Mouse (Mus musculus) neural tube, embryonic 14.5 days (tissue): ENCODE data around the gene Sumf1. TPM values are rescaled to one million over a fixed set of nuclear protein-coding genes. Genes with fewer than 3 reads are reported as not detected.
A peak's percentile ranks its signal among the peaks of the same experiment; 100 is the strongest.

Source experiments
- ATAC-seq: fragments of 200-750 bp; cut with Nextera tagmentation; 2 replicates; pipeline ENCODE4 v1.8.0; 2017; ENCODE audit warnings: low read depth, mild to moderate bottlenecking, moderate TSS enrichment, moderate library complexity
- H3K27ac ChIP-seq: fragments of 300-500 bp; sonication (generic); 2 replicates; pipeline ENCODE4 v1.5.1; 2014; ENCODE audit warnings: low read depth, mild to moderate bottlenecking, control low read depth, low read length, moderate library complexity, mixed read lengths
- H3K27me3 ChIP-seq: fragments of 300-500 bp; sonication (generic); 2 replicates; pipeline ENCODE4 v1.6.1; 2014; ENCODE audit warnings: low read length; ENCODE audit not compliant: control insufficient read depth, insufficient read depth
- H3K36me3 ChIP-seq: fragments of 300-500 bp; sonication (generic); 2 replicates; pipeline ENCODE4 v1.6.1; 2014; ENCODE audit warnings: low read length, mixed read lengths; ENCODE audit not compliant: control insufficient read depth, insufficient read depth
- H3K4me1 ChIP-seq: fragments of 300-500 bp; sonication (generic); 2 replicates; pipeline ENCODE4 v1.6.1; 2014; ENCODE audit warnings: low read length; ENCODE audit not compliant: control insufficient read depth, insufficient read depth
- H3K4me2 ChIP-seq: fragments of 300-500 bp; sonication (generic); 2 replicates; pipeline ENCODE4 v1.6.1; 2014; ENCODE audit warnings: mild to moderate bottlenecking, low read depth, low read length, control low read depth
- H3K4me3 ChIP-seq: fragments of 300-500 bp; sonication (generic); 2 replicates; pipeline ENCODE4 v1.5.1; 2014; ENCODE audit warnings: low read depth, low read length, control low read depth, mixed read lengths
- H3K9ac ChIP-seq: fragments of 300-500 bp; sonication (generic); replicated peaks from 2 replicates; pipeline ENCODE4 v1.6.1; 2014; ENCODE audit warnings: low read depth, mild to moderate bottlenecking, control low read depth, low read length, mixed read lengths
- H3K9me3 ChIP-seq: fragments of 300-500 bp; sonication (generic); 2 replicates; pipeline ENCODE4 v1.6.1; 2016; ENCODE audit warnings: low read length; ENCODE audit not compliant: control insufficient read depth
- WGBS: fragments of 180-500 bp; shearing (Covaris S2); extraction: QIAGEN DNeasy Blood & Tissue Kit; methylation state at CpG from one replicate; pipeline ENCODE4 v1.1.7; 2014; 5-methylcytosine and 5-hydroxymethylcytosine counted together
- polyA plus RNA-seq: library from polyadenylated mRNA; unstranded; fragments of >200 nt; fragmentation: Nextera tagmentation; extraction: Ambion mirVana; gene quantifications from 2 replicates; pipeline ENCODE4 v1.2.1, GENCODE M21; 2014

Gene Sumf1
- polyA plus RNA-seq, 1 experiment from 2014 or later = 9.3 TPM

GRCm38 (mm10) chr6:108125474-108125873, 59.9 kb downstream of the Sumf1 start:
- no peak for ATAC-seq
- Histone ChIP-seq H3K27me3 (no peaks in the 10 kb centered on the region), H3K36me3 (no peaks in the 10 kb centered on the region), H3K9ac (no peak overlapping the region), H3K4me2 (no peak overlapping the region), H3K4me3 (no peak overlapping the region), H3K4me1 (no peaks in the 10 kb centered on the region), H3K27ac (no peak overlapping the region), H3K9me3 (no peaks in the 10 kb centered on the region)
- 69% methylated on average over 1 of the region's 1 CpGs for WGBS

- Histone ChIP-seq H3K9ac (no peak overlapping the region), H3K4me1 (no peaks in the 10 kb centered on the region), H3K9me3 (no peaks in the 10 kb centered on the region), H3K27me3 (no peaks in the 10 kb centered on the region), H3K27ac (no peak overlapping the region), H3K4me2 (no peak overlapping the region), H3K4me3 (no peak overlapping the region), H3K36me3 (no peaks in the 10 kb centered on the region)
- ATAC-seq = no peak
- 96% methylated on average over 6 of the region's 6 CpGs for WGBS
These were observed 67.5 kb downstream of the Sumf1 start for GRCm38 (mm10) chr6:108117881-108118280.

- Histone ChIP-seq H3K9me3 (no peaks in the 10 kb centered on the region), H3K4me2 (no peak overlapping the region), H3K4me3 (no peak overlapping the region), H3K4me1 (no peaks in the 10 kb centered on the region), H3K27me3 (no peaks in the 10 kb centered on the region), H3K9ac (no peak overlapping the region), H3K27ac (no peak overlapping the region), H3K36me3 (no peaks in the 10 kb centered on the region)
- no peak for ATAC-seq
- 100% methylated on average over 1 of the region's 1 CpGs for whole genome bisulfite sequencing
These were observed 70.4 kb downstream of the Sumf1 start for GRCm38 (mm10) chr6:108114971-108115370.

GRCm38 (mm10) chr6:108111693-108112092, 73.7 kb downstream of the Sumf1 start:
- H3K4me1 ChIP-seq = no peaks in the 10 kb centered on the region
- H3K9ac ChIP-seq = no peak overlapping the region
- H3K4me2 ChIP-seq = no peak overlapping the region
- H3K36me3 ChIP-seq = no peaks in the 10 kb centered on the region
- no peak overlapping the region for H3K4me3 ChIP-seq
- no peak for ATAC-seq
- H3K27me3 ChIP-seq = no peaks in the 10 kb centered on the region
- H3K9me3 ChIP-seq = no peaks in the 10 kb centered on the region
- H3K27ac ChIP-seq = no peak overlapping the region

- Histone ChIP-seq H3K27me3 (no peaks in the 10 kb centered on the region), H3K9ac (no peak overlapping the region), H3K4me2 (no peak overlapping the region), H3K9me3 (no peaks in the 10 kb centered on the region), H3K4me1 (no peaks in the 10 kb centered on the region), H3K4me3 (no peak overlapping the region), H3K27ac (no peak overlapping the region), H3K36me3 (no peaks in the 10 kb centered on the region)
- no peak for ATAC-seq
- WGBS = 83% methylated on average over 4 of the region's 4 CpGs
These were observed 75.0 kb downstream of the Sumf1 start for GRCm38 (mm10) chr6:108110336-108110735.

DNA sequence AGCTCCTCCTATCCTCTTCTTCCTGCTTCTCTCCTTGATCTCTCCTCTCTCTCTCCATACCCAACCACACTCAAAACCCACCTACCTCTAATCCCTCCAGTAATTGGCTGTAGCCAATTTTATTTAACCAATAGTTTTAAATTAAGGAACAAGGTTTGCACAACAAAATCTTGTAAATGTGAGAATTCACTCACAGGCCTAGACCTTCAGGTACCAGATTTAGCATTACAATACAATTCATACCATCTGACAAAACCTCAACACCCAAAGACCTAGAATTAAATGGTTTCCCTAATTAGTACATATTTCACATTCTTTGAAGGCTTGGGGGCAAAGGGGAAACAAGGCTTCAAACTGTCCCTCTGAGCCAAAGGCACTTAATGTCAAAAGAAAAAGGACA, 78.0 kb downstream of the Sumf1 start:
- H3K27me3 ChIP-seq = no peaks in the 10 kb centered on the region
- H3K36me3 ChIP-seq = no peaks in the 10 kb centered on the region
- ATAC-seq = no peak
- no peak overlapping the region for H3K9ac ChIP-seq
- no peaks in the 10 kb centered on the region for H3K9me3 ChIP-seq
- no peak overlapping the region for H3K4me2 ChIP-seq
- H3K4me3 ChIP-seq = no peak overlapping the region
- no peak overlapping the region for H3K27ac ChIP-seq
- H3K4me1 ChIP-seq = 0 out of 2 replicates have a peak, but pooled peaks cover 2% of the 10 kb centered on the region

- Histone ChIP-seq H3K9ac (no peak overlapping the region), H3K4me3 (no peak overlapping the region), H3K4me2 (no peak overlapping the region), H3K4me1 (0 out of 2 replicates have a peak, but pooled peaks cover 2% of the 10 kb centered on the region), H3K27ac (no peak overlapping the region), H3K27me3 (no peaks in the 10 kb centered on the region), H3K36me3 (no peaks in the 10 kb centered on the region), H3K9me3 (no peaks in the 10 kb centered on the region)
- ATAC-seq = no peak
- 87% methylated on average over 10 of the region's 10 CpGs for WGBS
These were observed 83.2 kb downstream of the Sumf1 start for GRCm38 (mm10) chr6:108101936-108102830.

- Histone ChIP-seq H3K4me3 (no peak overlapping the region), H3K27ac (no peak overlapping the region), H3K36me3 (no peaks in the 10 kb centered on the region), H3K4me1 (0 out of 2 replicates have a peak, but pooled peaks cover 2% of the 10 kb centered on the region), H3K4me2 (peak overlapping the region; percentile 19; the same call in 1 of the 2 replicates), H3K27me3 (no peaks in the 10 kb centered on the region), H3K9me3 (no peaks in the 10 kb centered on the region), H3K9ac (no peak overlapping the region)
- ATAC-seq = no peak; the same call in 1 of the 2 replicates
- WGBS = 44% methylated on average over 3 of the region's 3 CpGs
These were observed 86.5 kb downstream of the Sumf1 start for GRCm38 (mm10) chr6:108098846-108099217.

DNA sequence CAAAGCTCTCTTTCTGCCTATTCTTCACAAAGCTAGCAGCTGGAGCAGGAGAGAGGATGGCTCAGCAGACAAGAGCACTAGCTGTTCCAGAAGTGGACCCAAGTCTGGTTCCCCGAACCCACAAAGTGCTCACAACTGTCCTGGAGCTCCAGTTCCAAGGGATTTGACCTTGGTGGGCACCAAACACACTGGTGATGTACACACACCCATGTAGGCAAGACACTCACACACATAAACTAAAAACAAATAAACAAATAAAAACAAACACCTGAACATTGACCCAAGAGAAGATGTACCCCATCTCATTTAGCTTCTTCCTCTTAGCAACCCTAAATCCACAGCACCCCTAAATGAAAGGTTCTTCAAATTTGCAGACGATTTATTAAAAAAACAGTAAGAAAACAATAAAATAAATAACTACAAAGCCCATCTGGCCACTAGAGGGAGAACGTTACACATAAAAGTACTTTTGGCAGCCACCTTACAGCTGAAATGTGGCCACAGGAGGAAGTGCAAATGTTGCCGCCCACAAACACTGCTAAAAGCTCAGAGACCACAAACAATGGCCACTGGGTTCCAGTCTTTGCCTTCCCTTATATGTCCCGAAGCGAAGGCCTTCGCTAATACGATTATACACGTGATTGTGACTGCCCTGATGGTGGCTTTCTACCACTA, 87.1 kb downstream of the Sumf1 start:
- no peaks in the 10 kb centered on the region for H3K9me3 ChIP-seq
- no peaks in the 10 kb centered on the region for H3K27me3 ChIP-seq
- WGBS = 17% methylated on average over 9 of the region's 9 CpGs
- peak overlapping the region; percentile 19; the same call in 1 of the 2 replicates for H3K4me2 ChIP-seq
- peak; percentile 77; the same call in 1 of the 2 replicates for ATAC-seq
- no peak overlapping the region for H3K9ac ChIP-seq
- H3K27ac ChIP-seq = no peak overlapping the region
- H3K4me1 ChIP-seq = 0 out of 2 replicates have a peak, but pooled peaks cover 2% of the 10 kb centered on the region
- H3K36me3 ChIP-seq = no peaks in the 10 kb centered on the region
- H3K4me3 ChIP-seq = no peak overlapping the region
